Mouse (Mus musculus) gastrocnemius, postnatal 4 days (tissue): ENCODE data around the gene Slc2a8. TPM values are rescaled to one million over a fixed set of nuclear protein-coding genes. Genes with fewer than 3 reads are reported as not detected.

Experiments
- DNase-seq, 2 experiments: peaks; one replicate each; pipeline ENCODE4 v3.0.0; 2021 to 2022; ENCODE audit warnings: low spot score in 2 of 2, mixed read lengths in 2 of 2
- total RNA-seq, 2 experiments: library from RNA; stranded (reverse); gene quantifications; 2 replicates each; pipeline ENCODE4 v1.2.3; 2021

Slc2a8 gene
- total RNA-seq, 2 experiments from 2014 or later: 8.8 to 9.7 TPM

DNA sequence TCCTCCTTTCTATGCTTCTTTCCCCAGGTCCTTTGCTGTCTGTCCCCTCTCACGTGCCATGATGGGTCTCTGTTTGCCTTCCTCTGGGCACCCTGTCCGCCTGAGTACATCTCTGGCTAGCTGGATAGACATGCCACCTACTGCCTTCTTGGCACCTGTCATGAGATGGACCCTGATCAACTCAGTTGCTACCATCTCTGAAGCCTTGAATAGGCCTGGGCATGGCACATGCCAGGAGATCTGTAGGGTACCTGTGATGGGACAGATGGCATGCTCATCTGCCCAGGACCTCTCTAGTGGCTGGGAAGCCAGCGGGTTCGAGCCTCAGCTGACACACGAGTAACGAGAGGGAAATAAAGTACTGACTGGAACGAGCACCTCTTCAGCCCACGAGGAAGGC, 7.7 kb downstream of the Slc2a8 start:
- no peak for DNase-seq

DNA sequence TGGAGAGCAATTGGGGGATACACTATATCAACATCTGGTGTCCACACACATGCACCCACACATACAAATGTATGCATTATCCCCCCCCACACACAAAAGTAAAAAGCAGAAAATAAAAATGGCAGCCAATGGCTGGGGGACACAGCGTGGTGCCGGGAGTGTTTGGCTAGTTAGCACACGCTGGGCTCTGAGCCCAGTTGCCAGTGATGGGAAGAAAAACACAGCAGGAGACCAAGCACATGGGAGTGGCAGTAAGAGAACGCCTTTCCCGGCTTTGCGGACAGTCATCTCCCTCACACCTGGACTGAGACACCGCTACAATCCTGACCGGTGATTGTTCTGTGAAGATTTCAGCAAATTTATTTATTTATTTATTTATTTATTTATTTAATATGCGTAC, 10.6 kb downstream of the Slc2a8 start:
- DNase-seq: no peak

DNA sequence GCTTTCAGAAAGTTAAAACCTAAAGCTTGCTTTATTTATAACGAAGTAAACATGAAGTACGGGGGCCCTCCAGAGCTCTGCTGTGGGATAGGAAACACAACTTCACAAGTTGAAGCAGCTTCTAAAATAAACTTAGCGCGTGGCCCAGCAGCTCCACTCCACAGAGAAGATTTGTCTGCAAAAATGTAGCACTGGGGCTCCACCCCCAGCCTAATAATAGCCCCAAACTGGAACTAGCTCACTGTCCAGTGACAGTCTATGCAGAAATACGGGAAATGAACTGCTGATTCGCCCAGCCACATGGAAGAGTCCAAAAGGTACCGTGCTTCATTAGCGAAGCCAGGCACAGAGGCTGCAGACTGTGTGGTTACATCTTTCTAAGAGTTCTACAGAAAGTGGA, 12.6 kb downstream of the Slc2a8 start:
- DNase-seq: no peak

DNA sequence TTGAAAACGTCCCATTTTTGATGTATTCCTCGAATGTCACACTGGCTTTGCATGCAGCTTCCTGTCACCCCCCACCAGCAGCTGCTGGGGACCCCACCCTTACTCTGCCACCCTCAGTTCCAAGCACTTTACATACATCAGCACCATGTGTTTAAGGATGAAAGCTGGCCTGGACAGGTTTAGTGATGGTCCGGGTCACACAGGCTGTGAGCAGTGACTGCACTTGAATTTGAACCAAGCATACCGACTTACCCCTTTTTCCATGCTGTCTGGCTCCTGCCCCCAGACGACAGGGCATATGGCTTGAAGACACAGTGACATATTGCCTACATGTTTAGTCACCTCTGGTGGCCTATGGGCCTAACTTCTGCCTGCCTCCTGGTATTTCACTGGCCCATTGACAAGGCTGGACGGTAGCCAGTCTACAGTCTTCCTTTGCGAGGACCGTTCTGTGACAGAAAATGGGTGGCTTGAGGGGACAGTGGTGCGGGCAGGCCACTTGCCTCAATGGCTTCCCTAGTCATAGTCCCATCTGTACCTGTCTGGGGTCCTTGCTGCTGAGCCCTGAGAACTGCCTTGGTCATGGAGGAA, 13.8 kb downstream of the Slc2a8 start:
- DNase-seq: no peak

DNA sequence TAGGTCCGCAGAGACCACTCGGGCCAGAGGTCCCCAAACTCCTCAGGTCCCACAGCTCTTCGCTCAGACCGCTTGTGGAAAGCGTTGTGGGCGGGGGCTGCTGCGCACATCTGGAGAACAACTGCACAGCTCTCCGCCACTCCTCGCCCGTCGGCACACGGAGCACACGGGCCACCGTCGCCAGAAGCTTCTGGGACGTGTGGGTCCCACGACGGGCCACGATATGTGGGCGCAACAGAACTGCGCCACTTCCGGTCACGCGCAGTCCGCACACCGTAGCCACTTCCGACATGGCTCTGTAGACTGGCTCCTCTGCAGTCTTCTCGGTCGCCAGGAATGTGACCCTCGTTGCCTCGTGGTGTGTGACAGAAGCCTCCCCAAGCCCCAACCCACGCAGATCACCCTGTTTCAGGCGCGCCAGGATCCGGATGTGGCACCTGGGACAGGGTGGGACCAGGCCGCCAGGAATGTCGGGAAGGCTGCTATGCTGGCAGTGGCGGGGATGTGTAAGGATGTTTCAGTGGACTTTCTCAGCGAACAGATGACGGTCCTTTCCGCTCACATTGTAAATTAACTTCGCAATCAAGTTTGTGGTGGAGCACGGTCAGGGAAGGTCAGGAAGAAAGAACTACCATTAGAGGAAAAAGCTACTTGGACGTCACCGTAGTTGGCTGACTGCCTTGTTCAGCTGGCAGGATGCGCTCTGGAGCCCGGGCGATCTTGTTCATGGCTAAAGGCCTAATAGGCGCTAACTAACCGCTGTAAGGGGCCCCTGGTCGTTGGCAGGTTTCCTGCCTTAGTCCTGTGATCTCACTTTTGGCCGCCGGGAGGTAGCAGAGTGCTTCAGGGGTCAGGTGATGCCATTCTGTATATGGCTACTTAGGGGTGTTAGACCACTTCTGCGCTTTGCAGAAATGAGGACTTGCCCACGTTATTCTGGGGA, 14.9 kb downstream of the Slc2a8 start:
- DNase-seq: peak; percentile 61 to 88

DNA sequence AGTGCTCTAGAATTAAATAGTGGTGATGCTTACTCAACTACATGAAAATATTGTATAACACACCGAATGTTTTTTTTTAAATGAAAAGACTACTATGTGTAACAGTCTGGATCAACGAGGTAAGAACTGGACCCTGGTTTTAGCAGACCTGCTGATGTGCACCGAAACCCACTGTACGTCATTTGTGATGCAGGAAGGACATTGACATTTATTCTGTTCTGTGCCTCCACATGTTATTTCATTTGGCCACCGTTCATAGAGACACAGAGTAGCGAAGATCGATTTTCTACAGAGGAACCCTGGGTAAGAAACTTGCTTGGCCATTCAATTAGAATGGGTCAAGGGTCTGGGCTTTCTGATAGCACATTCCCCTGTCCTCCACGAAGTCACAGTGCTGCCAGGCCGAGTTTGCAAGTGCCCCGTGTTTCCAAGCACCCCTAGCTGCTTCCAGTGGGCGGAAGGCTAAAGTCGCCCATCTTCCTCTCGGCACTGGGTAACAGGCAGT, 15.6 kb downstream of the Slc2a8 start:
- DNase-seq: no peak

DNA sequence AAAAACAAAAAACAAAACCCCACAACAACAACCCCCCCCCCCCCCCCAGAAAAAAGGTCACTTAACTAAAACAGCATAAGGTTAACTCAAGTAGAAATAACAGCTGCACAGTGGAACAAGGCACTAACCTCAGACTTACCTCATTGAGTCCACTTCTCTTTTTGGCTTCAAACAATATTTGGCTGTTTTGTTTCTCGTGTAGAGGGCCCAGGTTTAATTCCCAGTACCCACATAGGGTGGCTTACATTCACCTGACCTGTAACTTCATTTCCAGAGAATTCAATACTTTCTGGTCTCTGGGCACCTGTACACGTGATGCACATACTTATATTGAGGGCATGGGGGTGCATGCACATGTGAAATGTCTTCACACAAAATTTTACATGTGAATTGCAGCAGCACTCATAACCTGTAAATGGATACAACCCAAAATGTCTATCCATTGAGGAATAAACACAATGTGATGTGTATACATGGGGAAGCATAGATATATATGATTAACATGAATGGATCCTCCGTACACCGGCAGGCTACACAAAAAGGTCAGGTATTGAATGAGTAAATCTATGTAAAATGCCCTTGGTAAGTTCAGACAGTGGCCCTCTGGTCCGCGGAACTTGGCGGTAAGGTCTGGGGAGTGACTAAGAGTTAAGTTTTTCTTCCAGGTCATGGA, 16.2 kb downstream of the Slc2a8 start:
- no peak for DNase-seq

DNA sequence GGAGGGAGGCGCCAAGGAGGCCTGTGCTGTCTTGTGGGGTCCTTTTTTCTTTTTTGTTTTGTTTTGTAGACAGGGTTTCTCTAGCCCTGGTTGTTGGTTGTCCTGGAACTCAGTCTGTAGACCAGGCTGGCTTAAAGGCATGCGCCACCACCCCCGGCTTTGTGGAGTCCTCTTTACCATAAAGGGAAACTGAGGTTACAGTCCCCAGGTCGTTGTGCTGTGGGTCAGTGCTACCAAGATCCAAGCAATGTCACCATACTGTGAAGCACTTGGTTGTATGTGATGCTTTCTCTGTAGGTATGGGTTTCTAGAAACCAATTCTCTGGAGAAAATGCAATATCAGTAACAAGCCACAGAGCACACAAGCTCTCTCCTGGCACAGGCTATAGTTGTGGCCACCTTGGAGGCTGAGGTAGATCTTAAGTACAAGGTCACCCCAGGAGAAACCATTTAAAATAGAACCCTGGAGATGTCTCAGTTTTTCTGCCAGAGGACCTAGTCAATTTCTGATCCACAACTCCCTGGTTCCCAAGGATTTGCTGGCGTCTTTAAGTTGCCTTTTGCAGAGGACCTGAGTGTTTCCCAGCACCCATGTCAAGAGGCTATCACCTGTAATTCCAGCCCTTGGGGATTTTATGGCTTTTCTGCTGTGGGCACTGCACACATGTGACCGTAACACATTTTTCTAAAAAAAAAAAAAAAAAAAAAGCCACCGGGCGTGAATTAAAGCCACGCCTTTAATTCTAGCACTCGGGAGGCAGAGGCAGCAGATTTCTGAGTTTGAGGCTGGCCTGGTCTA, 17.0 kb downstream of the Slc2a8 start:
- DNase-seq: no peak

DNA sequence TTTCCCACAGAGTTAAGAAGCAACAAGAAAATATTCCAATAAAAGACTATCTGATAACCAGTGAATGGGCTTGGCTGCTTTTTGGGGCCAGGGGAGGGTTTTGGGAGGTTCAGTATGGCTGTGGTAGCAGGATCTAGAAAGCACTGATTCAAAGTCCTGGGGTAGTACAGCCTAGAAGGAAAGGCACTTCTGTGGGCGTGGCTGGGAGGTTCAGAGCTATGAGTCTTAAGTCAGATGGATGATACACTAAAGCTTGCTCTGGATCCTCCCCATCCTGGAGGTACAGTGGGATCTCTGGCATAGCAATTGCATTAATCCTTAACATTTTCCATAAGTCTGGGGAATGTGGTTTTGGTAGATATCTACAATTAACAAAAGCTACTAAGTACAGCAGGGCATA, 17.9 kb downstream of the Slc2a8 start:
- no peak for DNase-seq

DNA sequence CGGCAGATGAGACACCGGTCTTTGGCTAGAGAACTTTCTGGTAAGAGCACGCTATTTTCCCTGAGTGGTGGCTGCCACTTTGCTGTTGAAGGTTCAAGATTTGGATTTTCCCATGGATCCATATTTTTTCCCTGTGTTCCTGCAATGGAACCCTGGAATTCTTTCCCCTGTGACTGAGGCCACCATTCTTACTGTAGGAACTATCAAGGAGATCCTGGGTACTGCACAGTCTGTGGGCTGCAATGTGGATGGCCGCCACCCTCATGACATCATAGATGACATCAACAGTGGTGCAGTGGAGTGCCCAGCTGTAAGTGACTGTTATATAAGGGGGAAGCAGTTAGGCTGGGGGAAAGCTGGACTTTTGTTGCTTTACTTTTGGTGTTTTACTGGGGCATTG, 18.3 kb downstream of the Slc2a8 start:
- no peak for DNase-seq

DNA sequence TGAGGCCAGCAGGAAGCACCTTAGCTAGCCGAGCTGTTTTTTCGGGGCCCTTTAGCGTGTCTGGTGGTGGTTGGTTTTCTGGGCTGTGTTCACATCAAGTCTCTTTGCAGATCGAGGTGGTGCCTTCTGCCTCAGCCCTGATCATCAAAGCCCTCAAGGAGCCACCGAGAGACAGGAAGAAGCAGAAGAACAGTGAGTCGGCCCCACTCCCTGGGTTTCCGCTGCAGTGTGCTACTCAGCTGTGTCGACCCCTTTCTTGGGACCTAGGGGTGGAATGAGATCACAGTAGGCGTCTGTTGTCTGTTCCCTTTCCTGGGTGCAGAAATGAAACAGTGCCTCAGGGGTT, 19.0 kb downstream of the Slc2a8 start:
- no peak for DNase-seq

DNA sequence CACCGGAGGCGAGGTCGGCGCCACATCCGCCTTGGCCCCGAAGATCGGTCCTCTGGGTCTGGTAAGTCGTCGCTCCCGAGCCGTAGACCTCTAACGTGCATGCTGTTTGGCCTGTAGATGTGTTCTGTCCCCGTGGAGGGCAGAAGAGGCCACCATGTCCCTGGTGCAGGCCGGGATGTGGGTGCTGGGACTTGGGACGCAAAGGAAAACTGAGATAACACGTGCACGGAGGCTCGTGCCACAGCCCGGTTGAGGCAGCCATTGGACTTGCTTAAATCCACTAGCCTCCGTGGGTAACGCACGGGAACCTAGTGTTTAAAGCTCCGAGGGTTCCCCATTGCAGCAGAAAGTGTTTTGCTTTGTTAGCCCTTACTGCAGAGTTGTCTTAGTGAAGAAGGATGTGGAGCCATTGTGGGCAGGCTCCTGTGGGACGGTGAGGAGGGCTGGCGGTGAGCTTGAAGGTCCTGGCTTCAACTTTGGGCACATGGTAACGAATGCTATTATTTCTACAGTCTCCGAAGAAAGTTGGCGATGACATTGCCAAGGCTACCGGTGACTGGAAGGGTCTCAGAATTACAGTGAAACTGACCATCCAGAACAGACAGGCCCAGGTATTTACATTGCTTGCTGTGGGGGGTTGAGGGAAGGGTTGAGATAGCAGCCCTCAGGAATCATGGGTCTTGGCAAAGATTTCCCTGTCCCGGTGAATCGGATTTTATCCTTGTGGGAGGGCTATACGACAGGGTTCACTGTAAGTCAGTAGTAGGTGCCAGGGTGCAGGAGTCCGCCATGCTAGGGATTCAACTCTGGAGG, 19.6 kb downstream of the Slc2a8 start:
- no peak for DNase-seq

DNA sequence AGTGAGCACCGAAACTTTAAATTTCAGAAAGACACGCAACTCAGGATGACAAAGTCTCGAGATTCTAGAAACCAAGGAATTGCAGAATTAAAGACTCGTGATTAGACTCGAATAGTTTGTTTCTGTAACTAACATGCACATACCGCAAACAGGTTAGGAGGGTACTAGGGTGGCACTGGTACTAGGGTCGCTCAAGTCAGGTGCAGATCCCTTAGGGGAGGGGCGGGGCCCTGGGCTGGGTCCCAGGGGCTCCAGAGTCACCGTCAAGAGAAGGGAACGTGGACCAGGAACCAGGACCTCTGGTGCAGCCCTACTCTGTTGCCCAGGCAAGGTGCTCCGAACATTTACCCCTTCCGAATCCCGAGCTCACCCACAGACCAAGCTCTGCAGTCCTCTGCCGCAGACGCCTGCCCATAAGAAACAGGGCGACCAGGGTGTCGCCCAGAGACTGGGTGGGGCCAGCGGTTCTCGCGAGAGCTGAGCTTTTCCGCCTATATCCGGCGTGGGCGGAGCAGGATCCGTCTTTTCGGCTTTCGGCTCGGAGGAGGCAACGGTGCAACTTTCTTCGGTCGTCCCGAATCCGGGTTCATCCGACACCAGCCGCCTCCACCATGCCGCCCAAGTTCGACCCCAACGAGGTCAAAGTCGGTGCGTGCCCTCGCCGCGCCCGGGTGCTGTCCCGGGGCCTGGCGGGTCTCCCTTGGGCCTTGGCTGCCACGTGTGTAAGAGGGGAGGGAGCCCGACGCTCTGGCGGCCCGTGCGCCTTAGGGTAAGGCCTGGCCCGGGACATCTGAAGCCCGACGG, 20.5 kb downstream of the Slc2a8 start, which contains the start of the genes Rpl12 and Lrsam1:
Rpl12 (plus strand) TSS at position 368 of the 804 bp plus-strand sequence.
Lrsam1 (minus strand) TSS at position 423 of the 804 bp plus-strand sequence.
- peak; percentile 91 to 98 for DNase-seq

DNA sequence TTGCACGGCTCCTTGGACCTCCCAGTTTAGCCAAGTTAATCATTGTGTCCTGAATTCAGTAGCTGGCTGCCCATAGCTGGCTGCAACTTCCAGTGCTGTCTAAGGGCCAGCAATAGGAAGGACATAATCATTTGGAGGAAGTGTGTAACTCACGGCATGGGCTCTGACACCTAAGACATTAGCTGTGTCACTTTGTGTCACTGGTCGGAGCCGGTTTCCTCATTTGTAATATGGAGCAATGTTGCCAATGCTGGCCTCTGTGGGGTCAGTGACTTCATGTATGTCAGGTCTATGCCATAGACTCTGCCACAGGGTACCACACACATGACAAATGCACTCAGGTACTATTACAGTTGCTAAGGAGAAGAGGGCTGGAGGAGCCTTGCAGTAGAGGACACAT, 21.6 kb downstream of the Slc2a8 start:
- no peak for DNase-seq

DNA sequence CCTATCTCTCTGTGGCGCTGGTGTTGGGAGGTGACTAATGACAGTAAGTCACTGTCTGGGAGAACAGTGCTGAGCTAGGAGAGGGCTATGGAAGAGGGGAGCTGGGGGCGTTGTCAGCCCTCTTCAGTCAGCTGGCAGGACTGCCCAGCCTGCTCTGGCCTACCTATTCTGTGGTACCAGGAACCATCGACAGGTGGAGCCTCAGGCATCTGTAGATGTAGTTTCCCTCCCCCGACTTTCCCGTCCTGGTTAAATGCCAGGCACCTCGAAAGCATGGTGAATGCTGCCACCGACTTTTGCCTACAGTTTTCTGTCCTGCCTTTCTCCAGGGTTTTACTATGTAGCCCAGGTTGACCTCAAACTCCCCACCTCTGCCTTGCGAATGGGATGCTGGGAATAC, 24.5 kb downstream of the Slc2a8 start:
- no peak for DNase-seq

DNA sequence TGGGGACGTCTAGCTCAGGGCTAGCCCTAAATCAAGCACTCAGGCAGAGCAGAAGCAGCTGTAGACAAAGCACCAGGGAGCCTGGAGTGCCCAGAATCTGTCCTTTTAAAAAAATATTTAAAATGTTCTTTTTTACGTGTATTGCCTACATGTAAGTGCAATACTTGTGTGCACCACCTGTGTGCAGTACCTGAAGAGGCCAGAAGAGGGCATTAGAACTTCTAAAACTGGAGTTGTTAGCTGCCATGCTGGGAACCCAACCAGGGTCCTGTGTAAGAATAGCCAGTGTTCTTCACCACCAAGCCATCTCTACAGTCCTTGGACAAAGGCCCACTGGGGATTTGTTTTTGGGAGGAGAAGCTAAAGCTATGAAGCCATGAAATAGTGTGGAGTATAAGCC, 27.3 kb downstream of the Slc2a8 start:
- no peak for DNase-seq

DNA sequence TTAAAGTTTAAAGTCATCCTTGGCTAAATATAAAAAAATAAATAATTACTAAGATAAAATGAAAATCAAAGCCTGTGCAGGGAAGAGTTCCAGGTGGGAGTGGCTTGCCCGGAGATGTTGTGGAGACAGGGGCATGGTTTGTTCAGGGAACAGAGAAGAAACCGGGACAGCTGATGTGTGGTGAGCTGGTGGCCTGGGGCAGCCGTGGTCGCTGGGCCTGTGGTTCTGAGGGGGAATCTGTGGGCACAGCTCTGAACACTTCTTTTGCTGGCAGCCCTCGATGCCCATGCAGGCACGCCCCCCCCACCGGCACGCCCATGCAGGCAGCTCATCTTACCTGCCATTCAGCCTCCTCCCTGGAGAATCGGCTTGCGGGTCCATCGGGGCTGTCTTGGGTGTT, 34.4 kb downstream of the Slc2a8 start:
- no peak for DNase-seq

DNA sequence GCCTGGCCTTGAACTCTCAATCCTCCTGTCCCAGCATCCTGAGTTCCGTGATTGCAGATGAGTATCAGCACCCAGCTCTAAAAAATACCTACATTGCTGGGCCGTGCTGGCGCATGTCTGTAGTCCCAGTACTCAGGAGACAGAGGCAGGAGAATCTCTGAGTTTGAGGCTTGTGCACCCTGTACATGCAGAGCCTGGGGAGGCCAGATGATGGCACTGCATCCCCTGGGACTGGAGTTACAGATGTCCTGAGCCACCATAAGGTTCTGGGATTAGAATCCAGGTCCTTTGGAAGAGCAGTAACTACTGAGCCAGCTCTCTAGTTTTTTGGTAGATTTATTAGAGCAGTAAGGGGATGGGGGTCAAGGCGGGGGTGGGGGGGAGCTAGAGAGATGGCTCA, 41.4 kb downstream of the Slc2a8 start:
- no peak for DNase-seq

DNA sequence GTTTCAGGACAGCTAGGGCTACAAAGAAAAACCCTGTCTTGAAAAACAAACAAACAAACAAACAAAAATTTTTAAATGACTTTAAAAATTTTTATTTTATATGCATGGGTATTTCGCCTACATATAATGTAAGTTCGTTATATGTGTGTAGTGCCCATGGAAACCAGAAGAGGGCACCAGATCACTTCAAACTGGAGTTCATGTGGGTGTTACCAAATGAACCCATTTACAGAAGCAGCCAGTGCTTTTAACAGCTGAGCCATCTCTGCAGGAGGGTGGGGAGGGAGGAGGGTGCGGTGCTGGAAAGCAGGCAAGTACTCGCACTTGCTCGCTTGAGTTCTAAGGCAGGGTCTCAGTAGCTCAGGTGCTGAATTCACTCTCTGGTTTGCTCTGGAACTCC, 42.5 kb downstream of the Slc2a8 start:
- no peak for DNase-seq
